Mouse (Mus musculus): ENCODE measurements around the gene Tspan11.

DNA sequence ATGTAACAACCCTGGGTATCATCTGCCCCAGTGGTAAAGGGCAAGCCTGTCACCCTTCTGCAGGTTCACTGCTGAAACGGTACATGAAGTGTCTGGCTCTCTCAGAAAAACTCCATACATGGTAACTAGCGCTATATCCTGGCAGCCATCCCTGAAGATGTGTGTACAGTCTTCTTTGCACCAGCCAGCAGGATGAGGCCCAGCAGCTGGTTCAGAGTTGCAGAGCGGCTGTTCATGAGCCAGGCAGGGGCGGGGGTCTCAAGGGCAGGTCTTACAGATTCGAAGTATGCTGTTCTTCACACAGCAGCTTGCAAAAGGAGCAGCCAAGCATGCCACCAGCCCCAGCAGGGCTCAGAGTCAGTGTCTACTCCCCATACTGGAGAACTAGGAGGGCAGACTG lies 116.2 kb downstream of the Tspan11 start:
- no peak for TF ChIP-seq CTCF (IDR thresholded peaks at IDR 0.05; ENCODE audit: low read depth, low read length)
- no peak for TF ChIP-seq GATA1 (IDR thresholded peaks at IDR 0.05; ENCODE audit: borderline replicate concordance, low read length)
- no peak for TF ChIP-seq POLR2AphosphoS5 (IDR thresholded peaks at IDR 0.05; ENCODE audit: insufficient replicate concordance, low read depth, low read length)
- TF ChIP-seq TAL1 (conservative IDR thresholded peaks at IDR 0.05; ENCODE audit: low read depth, low read length) = no peak
- no peak for TF ChIP-seq GATA2 (IDR thresholded peaks at IDR 0.05; ENCODE audit: borderline replicate concordance, low read depth, low read length)

Data from G1E (cell line).